Mouse (Mus musculus) large intestine, adult 2 months (tissue): ENCODE data around the gene Pemt. TPM values are rescaled to one million over a fixed set of nuclear protein-coding genes. Genes with fewer than 3 reads are reported as not detected.

ENCODE experiments used
- polyA plus RNA-seq: library from polyadenylated mRNA; depleted of rRNA; stranded (reverse); fragments of >200 nt; gene quantifications from 2 replicates; pipeline ENCODE4 v1.2.3, GENCODE M21; 2012; rRNA removed

The Pemt gene
- polyA plus RNA-seq, 1 experiment, result 9.9 TPM

Other genes starting within 250 kb of the Pemt start
- gene Flcn, start 236.5 kb downstream of the Pemt start, polyA plus RNA-seq, result 18.3 and 22.5 TPM in 2 replicates
- 31.4 and 32.6 TPM in 2 replicates for gene Nt5m, start 207.0 kb downstream of the Pemt start, polyA plus RNA-seq
- 24.6 and 26.3 TPM in 2 replicates for gene Cops3, start 206.7 kb downstream of the Pemt start, polyA plus RNA-seq
- 19.3 and 19.6 TPM in 2 replicates for gene Med9, start 98.3 kb downstream of the Pemt start, polyA plus RNA-seq
- 2.2 and 2.5 TPM in 2 replicates for gene Rasd1, start 81.5 kb downstream of the Pemt start, polyA plus RNA-seq
- 15.3 and 15.5 TPM in 2 replicates for gene Rai1, start 58.5 kb upstream of the Pemt start, polyA plus RNA-seq
- 76.8 and 96.8 TPM in 2 replicates for gene Srebf1, start 176.1 kb upstream of the Pemt start, polyA plus RNA-seq